Mouse (Mus musculus) midbrain, postnatal 0 days (tissue): ENCODE measurements around the gene Josd1. TPM values are rescaled to one million over a fixed set of nuclear protein-coding genes. Genes with fewer than 3 reads are reported as not detected.

Source experiments
- ATAC-seq: fragments of 200-750 bp; cut with Nextera tagmentation; 2 replicates; pipeline ENCODE4 v1.8.0; 2017; ENCODE audit warnings: moderate number of reproducible peaks, mild to moderate bottlenecking, moderate TSS enrichment, moderate library complexity; ENCODE audit not compliant: low FRiP score
- DNase-seq: peaks from one replicate; pipeline ENCODE4 v3.0.0-alpha.2; 2015; ENCODE audit warnings: low spot score
- H3K27ac ChIP-seq: fragments of 300-500 bp; sonication (generic); 2 replicates; pipeline ENCODE4 v1.5.1; 2014; ENCODE audit warnings: low read depth, mild to moderate bottlenecking, low read length, mixed read lengths
- H3K27me3 ChIP-seq: fragments of 300-500 bp; sonication (generic); 2 replicates; pipeline ENCODE4 v1.6.1; 2014; ENCODE audit warnings: low read length, control low read depth, mixed read lengths; ENCODE audit not compliant: insufficient read depth
- H3K36me3 ChIP-seq: fragments of 300-500 bp; sonication (generic); 2 replicates; pipeline ENCODE4 v1.6.1; 2014; ENCODE audit warnings: low read length, control low read depth, mixed read lengths; ENCODE audit not compliant: insufficient read depth
- H3K4me1 ChIP-seq: fragments of 300-500 bp; sonication (generic); 2 replicates; pipeline ENCODE4 v1.6.1; 2014; ENCODE audit warnings: mild to moderate bottlenecking, control low read depth, antibody characterized with exemption, low read length, mixed read lengths; ENCODE audit not compliant: insufficient read depth
- H3K4me2 ChIP-seq: fragments of 300-500 bp; sonication (generic); 2 replicates; pipeline ENCODE4 v1.6.1; 2014; ENCODE audit warnings: low read depth, mild to moderate bottlenecking, low read length, mixed read lengths; ENCODE audit not compliant: poor library complexity, severe bottlenecking
- H3K4me3 ChIP-seq: fragments of 300-500 bp; sonication (generic); 2 replicates; pipeline ENCODE4 v1.5.1; 2014; ENCODE audit warnings: low read depth, mild to moderate bottlenecking, low read length, moderate library complexity
- H3K9ac ChIP-seq: fragments of 300-500 bp; sonication (generic); replicated peaks from 2 replicates; pipeline ENCODE4 v1.6.1; 2014; ENCODE audit warnings: mild to moderate bottlenecking, low read length, moderate library complexity, mixed read lengths; ENCODE audit not compliant: poor library complexity, severe bottlenecking
- H3K9me3 ChIP-seq: fragments of 300-500 bp; sonication (generic); 2 replicates; pipeline ENCODE4 v1.6.1; 2016; ENCODE audit warnings: low read length, control low read depth
- CTCF ChIP-seq: IDR thresholded peaks from 2 replicates; pipeline ENCODE4 v1.5.1; 2016; ENCODE audit warnings: antibody characterized with exemption, mild to moderate bottlenecking
- WGBS: fragments of 180-500 bp; shearing (Covaris S2); extraction: QIAGEN DNeasy Blood & Tissue Kit; methylation state at CpG from one replicate; pipeline ENCODE4 v1.1.7; 2014; 5-methylcytosine and 5-hydroxymethylcytosine counted together
- polyA plus RNA-seq: library from polyadenylated mRNA; unstranded; fragments of >200 nt; fragmentation: Nextera tagmentation; extraction: Ambion mirVana; gene quantifications from 2 replicates; pipeline ENCODE4 v1.2.1, GENCODE M21; 2015
- total RNA-seq: library from RNA; depleted of rRNA; stranded (reverse); fragments of >200 nt; gene quantifications from 2 replicates; pipeline ENCODE4 v1.2.3, GENCODE M21; 2014

The Josd1 gene
- total and polyA plus RNA-seq, 2 experiments from 2014 or later, result 17.7 to 58.7 TPM

DNA sequence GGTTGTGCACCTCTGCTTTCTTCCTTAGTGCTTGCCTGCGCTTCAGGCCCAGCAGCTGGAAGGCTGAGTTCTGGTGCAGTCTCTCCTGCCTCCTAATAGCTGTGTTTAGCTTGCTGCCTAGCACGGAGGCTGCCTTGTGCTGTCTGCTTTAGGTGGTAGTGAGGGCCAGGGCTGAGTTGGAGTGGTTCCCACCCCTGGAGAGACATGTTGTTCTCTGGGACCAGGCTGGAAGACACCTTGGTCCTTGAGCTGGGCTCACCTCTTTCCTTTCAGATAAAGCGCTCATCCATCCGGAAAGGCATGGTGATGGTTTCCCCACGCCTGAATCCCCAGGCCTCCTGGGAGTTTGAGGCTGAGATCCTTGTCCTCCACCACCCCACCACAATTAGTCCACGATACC lies 29.0 kb upstream of the Josd1 start:
- H3K36me3 ChIP-seq, result peaks cover 74% of the 10 kb centered on the region
- TF ChIP-seq CTCF, result no peak

DNA sequence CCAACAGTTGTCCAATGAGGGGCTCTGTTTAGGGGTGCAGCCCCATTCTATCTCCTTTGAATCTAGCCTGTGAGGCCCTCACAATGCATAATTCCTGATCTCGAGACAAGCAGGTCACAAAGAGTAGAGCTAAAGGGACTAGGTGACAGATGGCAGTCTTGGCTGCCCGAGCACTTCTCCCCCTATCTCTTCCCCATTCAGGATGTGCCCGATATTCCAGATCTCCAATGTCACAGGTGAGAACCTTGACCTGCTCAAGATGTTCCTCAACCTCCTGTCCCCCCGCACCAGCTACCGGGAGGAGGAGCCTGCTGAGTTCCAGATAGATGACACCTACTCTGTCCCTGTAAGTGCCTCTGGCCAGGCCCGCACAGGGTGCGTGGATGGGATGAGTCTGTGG lies 27.9 kb upstream of the Josd1 start:
- Histone ChIP-seq H3K36me3 (peaks cover 76% of the 10 kb centered on the region), H3K27me3 (no peaks in the 10 kb centered on the region), H3K9ac (no peak overlapping the region), H3K4me3 (no peak overlapping the region), H3K27ac (no peak overlapping the region), H3K4me2 (no peak overlapping the region), H3K9me3 (no peaks in the 10 kb centered on the region), H3K4me1 (no peaks in the 10 kb centered on the region)
- ATAC-seq (no peak), DNase-seq (no peak)
- TF ChIP-seq CTCF, result no peak
- 95% methylated on average over 7 of the region's 7 CpGs for WGBS

More for the DNA sequence above, 29.0 kb upstream of the Josd1 start:
- H3K4me3 ChIP-seq, result no peak overlapping the region
- H3K27ac ChIP-seq, result no peak overlapping the region
- no peaks in the 10 kb centered on the region for H3K9me3 ChIP-seq
- no peak overlapping the region for H3K4me2 ChIP-seq
- WGBS, result 92% methylated on average over 6 of the region's 6 CpGs
- DNase-seq (no peak), ATAC-seq (no peak)
- no peak overlapping the region for H3K9ac ChIP-seq
- no peaks in the 10 kb centered on the region for H3K27me3 ChIP-seq
- H3K4me1 ChIP-seq, result no peaks in the 10 kb centered on the region

- no peak overlapping the region for H3K4me3 ChIP-seq
- no peak overlapping the region for H3K4me2 ChIP-seq
- no peak for DNase-seq
- H3K9ac ChIP-seq, result no peak overlapping the region
- no peaks in the 10 kb centered on the region for H3K9me3 ChIP-seq
- no peaks in the 10 kb centered on the region for H3K4me1 ChIP-seq
- no peak for ATAC-seq
- no peaks in the 10 kb centered on the region for H3K27me3 ChIP-seq
- TF ChIP-seq CTCF, result no peak
- WGBS, result 84% methylated on average over 4 of the region's 5 CpGs
- peaks cover 41% of the 10 kb centered on the region for H3K36me3 ChIP-seq
- H3K27ac ChIP-seq, result no peak overlapping the region
Observed at GRCm38 (mm10) chr15:79708229-79708822, 20.6 kb upstream of the Josd1 start.

DNA sequence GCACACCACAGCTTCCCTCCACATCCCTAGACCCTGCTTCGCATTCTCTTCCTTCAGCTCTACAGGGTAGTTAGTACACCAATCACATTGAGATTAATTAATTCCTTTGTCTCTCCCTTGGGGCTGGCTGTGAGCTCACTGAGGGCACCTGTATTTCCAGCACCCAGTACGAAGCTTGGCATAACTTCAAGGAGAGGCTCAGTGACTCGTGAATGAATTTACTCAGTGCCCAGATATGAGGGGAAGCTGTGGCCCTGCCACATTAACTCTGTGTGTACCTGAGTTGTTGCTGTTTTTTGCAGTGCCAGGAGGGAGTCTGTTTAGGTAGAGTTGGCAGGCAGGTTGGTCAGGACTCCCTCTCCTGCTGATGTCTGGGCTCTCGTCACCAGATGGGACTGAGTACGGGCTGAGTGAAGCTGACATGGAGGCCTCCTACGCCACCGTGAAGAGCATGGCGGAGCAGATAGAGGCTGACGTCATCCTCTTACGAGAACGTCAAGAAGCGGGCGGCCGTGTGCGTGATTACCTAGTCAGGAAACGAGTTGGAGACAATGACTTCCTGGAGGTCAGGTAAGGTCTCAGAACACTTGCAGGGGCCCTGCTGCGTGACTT lies 19.0 kb upstream of the Josd1 start:
- Histone ChIP-seq H3K9ac (no peak overlapping the region), H3K4me1 (no peaks in the 10 kb centered on the region), H3K27ac (no peak overlapping the region), H3K9me3 (no peaks in the 10 kb centered on the region), H3K4me2 (no peak overlapping the region), H3K27me3 (no peaks in the 10 kb centered on the region), H3K4me3 (no peak overlapping the region), H3K36me3 (peaks cover 28% of the 10 kb centered on the region)
- WGBS, result 87% methylated on average over 17 of the region's 17 CpGs
- ATAC-seq (no peak), DNase-seq (no peak)
- no peak for TF ChIP-seq CTCF

DNA sequence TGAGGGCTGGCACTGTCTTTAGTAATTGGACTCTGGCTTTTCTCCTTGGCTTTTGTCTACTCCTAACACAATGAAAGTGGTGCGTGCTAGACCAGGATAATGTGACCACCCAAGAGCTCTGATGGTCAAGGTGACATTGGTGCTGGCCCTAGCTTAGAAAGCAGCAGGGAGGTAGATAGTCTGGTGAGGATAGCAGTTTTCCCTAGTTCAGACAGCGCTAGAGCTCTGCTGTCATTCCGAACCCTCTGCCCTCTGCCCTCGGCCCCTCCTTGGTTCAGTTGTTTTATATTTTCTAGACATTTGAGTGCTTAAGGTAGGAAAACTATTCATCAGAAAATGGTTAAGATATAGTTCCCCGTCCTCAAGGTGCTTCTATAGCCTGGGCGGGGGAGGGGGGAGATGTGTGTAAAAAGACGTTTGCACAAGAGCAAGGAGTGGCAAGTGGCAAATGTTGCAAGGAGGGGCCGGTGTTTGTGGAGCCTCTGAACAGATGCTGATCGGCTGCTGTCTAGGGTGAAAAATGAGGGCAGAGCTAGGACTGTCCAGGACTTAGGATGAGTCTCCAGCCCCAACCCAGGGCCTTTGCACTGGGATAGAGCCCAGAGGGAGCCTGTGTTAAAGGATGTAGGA lies 10.0 kb upstream of the Josd1 start:
- no peak overlapping the region for H3K9ac ChIP-seq
- no peak overlapping the region for H3K4me3 ChIP-seq
- no peak for TF ChIP-seq CTCF
- 81% methylated on average over 9 of the region's 9 CpGs for WGBS
- H3K9me3 ChIP-seq, result no peaks in the 10 kb centered on the region
- no peaks in the 10 kb centered on the region for H3K27me3 ChIP-seq
- 0 out of 2 replicates have a peak, but pooled peaks cover 3% of the 10 kb centered on the region for H3K36me3 ChIP-seq
- no peak overlapping the region for H3K27ac ChIP-seq
- no peaks in the 10 kb centered on the region for H3K4me1 ChIP-seq
- H3K4me2 ChIP-seq, result no peak overlapping the region
- no peak for ATAC-seq
- DNase-seq, result no peak

DNA sequence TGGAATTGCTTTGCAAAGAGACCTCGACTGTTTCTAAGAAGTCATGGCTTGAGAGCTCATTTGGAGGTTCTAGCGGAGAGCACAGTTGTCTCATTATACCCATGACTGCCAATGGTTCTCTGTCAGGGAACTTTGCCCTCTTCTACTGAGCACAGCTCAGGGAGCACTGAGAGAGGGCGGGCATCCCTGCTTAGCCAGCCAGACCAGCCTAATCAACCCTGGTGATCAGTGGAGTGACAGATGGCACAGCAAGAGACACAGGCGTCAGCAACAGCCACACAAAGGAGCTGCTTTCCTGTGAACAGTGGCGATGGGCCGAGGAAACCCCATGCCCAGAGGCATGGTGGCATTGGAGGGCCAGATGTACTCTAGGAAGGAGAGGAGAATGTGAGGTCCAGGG lies 9.3 kb upstream of the Josd1 start:
- H3K36me3 ChIP-seq, result 0 out of 2 replicates have a peak, but pooled peaks cover 3% of the 10 kb centered on the region
- no peak overlapping the region for H3K4me2 ChIP-seq
- no peak for TF ChIP-seq CTCF
- H3K27ac ChIP-seq, result no peak overlapping the region
- H3K4me3 ChIP-seq, result no peak overlapping the region
- H3K9me3 ChIP-seq, result no peaks in the 10 kb centered on the region
- H3K27me3 ChIP-seq, result no peaks in the 10 kb centered on the region
- 69% methylated on average over 6 of the region's 6 CpGs for WGBS
- DNase-seq, result peak; percentile 63
- no peak for ATAC-seq
- H3K4me1 ChIP-seq, result peaks cover 4% of the 10 kb centered on the region; the same call in 1 of the 2 replicates
- no peak overlapping the region for H3K9ac ChIP-seq
